Mouse (Mus musculus): ENCODE results near the gene Tex28.

GRCm38 (mm10) chrX:74124975-74125374 is 42.7 kb downstream of the Tex28 start:
- no peak for TF ChIP-seq EP300 (IDR thresholded peaks at IDR 0.05; ENCODE audit: insufficient read depth, low read depth, low read length)
- TF ChIP-seq CTCF (IDR thresholded peaks at IDR 0.05): peak; percentile 56
